Mouse (Mus musculus): ENCODE results near the gene Ankle1. TPM values are rescaled to one million over a fixed set of nuclear protein-coding genes. Genes with fewer than 3 reads are reported as not detected.

The Ankle1 gene
- polyA plus RNA-seq, 1 experiment: 15.0 TPM

DNA sequence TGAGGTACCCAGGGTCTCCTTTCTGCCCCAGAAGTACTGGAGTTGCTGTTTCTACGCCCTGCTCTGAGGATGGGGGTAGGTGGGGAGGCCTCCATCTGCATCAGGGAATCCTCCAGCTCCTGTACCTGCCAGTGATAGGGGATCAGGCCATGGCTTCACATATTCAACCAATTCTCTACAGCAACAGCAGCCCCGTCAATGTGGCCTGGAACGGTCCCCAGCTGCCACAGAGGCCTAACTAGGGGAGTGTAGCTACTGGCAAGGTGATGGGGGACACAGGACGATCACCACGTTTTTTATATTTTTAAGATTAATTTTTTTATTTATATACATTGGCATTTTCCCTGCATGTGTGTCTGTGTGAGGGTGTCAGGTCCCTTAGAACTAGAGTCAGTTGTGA, 13.4 kb upstream of the Ankle1 start:
- H3K4me3 ChIP-seq (ENCODE audit: extremely low read depth, insufficient read depth, insufficient read length): no peak overlapping the region
- H3K27ac ChIP-seq (ENCODE audit: insufficient read depth, low read length): peak overlapping the region; percentile 16; the same call in 1 of the 2 replicates
- no peaks in the 10 kb centered on the region for H3K36me3 ChIP-seq (ENCODE audit: control insufficient read depth, insufficient read depth, low read length)
- no peak for DNase-seq (ENCODE audit: low read depth in 1 of 2, low spot score in 2 of 2)
- TF ChIP-seq CTCF (IDR thresholded peaks at IDR 0.05; ENCODE audit: extremely low read depth, insufficient read depth, insufficient read length, insufficient replicate concordance): no peak
- TF ChIP-seq POLR2A (IDR thresholded peaks at IDR 0.05; ENCODE audit: low read depth, low read length): no peak
- H3K27me3 ChIP-seq (ENCODE audit: control insufficient read depth, insufficient read depth, low read length): no peaks in the 10 kb centered on the region
- WGBS: 93% methylated on average over 5 of the region's 5 CpGs
- peaks cover 4% of the 10 kb centered on the region; the same call in 1 of the 2 replicates for H3K4me1 ChIP-seq (ENCODE audit: control insufficient read depth, insufficient read depth, insufficient read length)

DNA sequence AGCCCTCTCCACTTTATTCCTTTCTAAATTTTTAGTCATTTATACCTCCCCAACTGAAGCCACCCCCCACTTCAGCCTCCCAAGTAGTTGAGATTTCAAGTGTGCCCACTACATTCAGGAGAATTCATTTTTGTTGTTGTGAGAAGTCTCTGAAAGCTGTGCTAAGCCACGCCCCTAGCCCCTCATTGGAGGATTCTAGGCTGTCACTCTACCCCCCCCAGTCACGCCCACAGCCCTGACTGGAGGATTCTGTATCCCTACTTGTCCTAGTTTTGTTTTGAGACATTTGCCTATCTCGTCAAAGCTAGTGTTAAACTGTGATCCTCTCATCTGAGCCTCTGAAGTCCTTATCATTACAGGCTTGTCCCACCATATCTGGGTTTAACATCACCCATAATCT, 12.9 kb upstream of the Ankle1 start:
- no peak for TF ChIP-seq POLR2A (IDR thresholded peaks at IDR 0.05; ENCODE audit: low read depth, low read length)
- no peak for TF ChIP-seq CTCF (IDR thresholded peaks at IDR 0.05; ENCODE audit: extremely low read depth, insufficient read depth, insufficient read length, insufficient replicate concordance)
- Histone ChIP-seq H3K36me3 (ENCODE audit: control insufficient read depth, insufficient read depth, low read length) (no peaks in the 10 kb centered on the region), H3K27ac (ENCODE audit: insufficient read depth, low read length) (no peak overlapping the region), H3K4me1 (ENCODE audit: control insufficient read depth, insufficient read depth, insufficient read length) (peaks cover 8% of the 10 kb centered on the region; the same call in 1 of the 2 replicates), H3K27me3 (ENCODE audit: control insufficient read depth, insufficient read depth, low read length) (no peaks in the 10 kb centered on the region), H3K4me3 (ENCODE audit: extremely low read depth, insufficient read depth, insufficient read length) (no peak overlapping the region)
- 45% methylated on average over 3 of the region's 3 CpGs for WGBS
- DNase-seq (ENCODE audit: low read depth in 1 of 2, low spot score in 2 of 2): no peak

DNA sequence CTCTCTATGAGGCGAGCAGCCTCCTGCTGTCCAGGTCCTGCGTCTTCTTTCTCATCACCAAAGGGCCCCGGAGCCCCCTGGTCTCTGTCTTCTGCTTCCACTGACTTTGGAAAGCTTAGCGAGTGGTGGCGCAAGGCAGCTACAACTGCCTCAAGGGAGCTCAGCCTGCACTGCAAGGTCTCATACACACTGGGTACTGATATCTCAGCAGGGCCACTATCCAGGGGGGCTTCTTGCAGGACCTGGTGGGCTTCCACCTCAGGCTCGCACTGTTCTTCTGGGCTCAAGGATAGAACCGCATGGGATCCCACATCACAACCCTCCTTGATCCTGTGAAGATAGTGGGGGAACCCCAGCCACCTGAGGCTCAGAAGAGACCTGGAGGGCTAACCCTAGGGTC, 11.3 kb upstream of the Ankle1 start:
- WGBS: 93% methylated on average over 7 of the region's 7 CpGs
- H3K4me1 ChIP-seq (ENCODE audit: control insufficient read depth, insufficient read depth, insufficient read length): peaks cover 8% of the 10 kb centered on the region; the same call in 1 of the 2 replicates
- no peak for DNase-seq (ENCODE audit: low read depth in 1 of 2, low spot score in 2 of 2)
- no peak overlapping the region for H3K4me3 ChIP-seq (ENCODE audit: extremely low read depth, insufficient read depth, insufficient read length)
- no peak for TF ChIP-seq POLR2A (IDR thresholded peaks at IDR 0.05; ENCODE audit: low read depth, low read length)
- no peak for TF ChIP-seq CTCF (IDR thresholded peaks at IDR 0.05; ENCODE audit: extremely low read depth, insufficient read depth, insufficient read length, insufficient replicate concordance)
- peaks cover 6% of the 10 kb centered on the region; the same call in 1 of the 2 replicates for H3K36me3 ChIP-seq (ENCODE audit: control insufficient read depth, insufficient read depth, low read length)
- no peak overlapping the region for H3K27ac ChIP-seq (ENCODE audit: insufficient read depth, low read length)
- no peaks in the 10 kb centered on the region for H3K27me3 ChIP-seq (ENCODE audit: control insufficient read depth, insufficient read depth, low read length)

DNA sequence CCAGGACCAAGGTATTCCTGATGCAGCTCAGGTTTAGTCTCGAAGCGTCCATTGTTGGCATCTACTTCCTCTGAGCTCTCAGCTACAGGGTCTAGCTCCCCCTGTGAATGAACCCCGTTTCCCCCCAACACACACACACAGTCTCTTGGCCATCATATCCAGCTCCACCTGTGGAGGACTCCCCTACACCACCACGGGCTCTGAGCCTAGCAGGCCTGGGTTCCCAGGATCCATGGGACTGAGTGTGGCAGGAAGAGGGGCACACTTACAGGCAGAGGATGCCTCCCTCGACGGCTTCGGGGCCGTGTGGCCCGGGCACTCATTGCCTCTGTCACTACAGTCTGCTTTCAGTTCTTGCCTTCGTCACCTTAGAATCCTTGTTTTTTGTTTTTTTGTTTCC, 10.7 kb upstream of the Ankle1 start:
- TF ChIP-seq POLR2A (IDR thresholded peaks at IDR 0.05; ENCODE audit: low read depth, low read length) (no peak), CTCF (IDR thresholded peaks at IDR 0.05; ENCODE audit: extremely low read depth, insufficient read depth, insufficient read length, insufficient replicate concordance) (no peak)
- WGBS: 84% methylated on average over 10 of the region's 10 CpGs
- Histone ChIP-seq H3K4me3 (ENCODE audit: extremely low read depth, insufficient read depth, insufficient read length) (no peak overlapping the region), H3K27me3 (ENCODE audit: control insufficient read depth, insufficient read depth, low read length) (no peaks in the 10 kb centered on the region), H3K4me1 (ENCODE audit: control insufficient read depth, insufficient read depth, insufficient read length) (peaks cover 8% of the 10 kb centered on the region; the same call in 1 of the 2 replicates), H3K36me3 (ENCODE audit: control insufficient read depth, insufficient read depth, low read length) (peaks cover 7% of the 10 kb centered on the region; the same call in 1 of the 2 replicates), H3K27ac (ENCODE audit: insufficient read depth, low read length) (no peak overlapping the region)
- DNase-seq (ENCODE audit: low read depth in 1 of 2, low spot score in 2 of 2): no peak

DNA sequence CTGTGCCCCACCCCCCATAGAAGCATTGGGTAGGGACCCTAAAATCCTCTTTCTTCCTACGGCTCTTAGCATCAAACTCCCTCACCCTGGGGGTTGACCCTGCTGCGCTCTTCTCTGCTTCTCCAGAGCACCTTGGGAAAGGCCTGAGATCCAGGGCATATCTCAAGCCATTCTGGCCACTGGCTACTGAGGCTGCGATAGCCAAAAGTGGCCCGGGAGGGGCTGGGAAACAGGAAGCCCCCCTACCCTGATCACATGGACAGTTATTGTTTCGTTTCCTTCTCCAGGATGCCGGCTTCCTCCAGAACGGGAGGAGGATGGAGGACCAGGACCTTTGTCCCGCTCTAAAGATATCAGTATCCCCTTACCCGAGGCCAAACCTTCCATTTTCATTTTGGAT, 10.2 kb upstream of the Ankle1 start, which contains the start of gene Ushbp1:
Gene Ushbp1, minus strand, starts transcription at position 174 of the 400 bp plus-strand sequence.
- DNase-seq (ENCODE audit: low read depth in 1 of 2, low spot score in 2 of 2): no peak
- 86% methylated on average over 9 of the region's 9 CpGs for WGBS
- Histone ChIP-seq H3K27ac (ENCODE audit: insufficient read depth, low read length) (peak within 1 kb of the TSS; percentile 44), H3K4me3 (ENCODE audit: extremely low read depth, insufficient read depth, insufficient read length) (peak within 1 kb of the TSS; percentile 13; the same call in 1 of the 2 replicates), H3K36me3 (ENCODE audit: control insufficient read depth, insufficient read depth, low read length) (peaks cover 7% of the 10 kb centered on the region; the same call in 1 of the 2 replicates), H3K4me1 (ENCODE audit: control insufficient read depth, insufficient read depth, insufficient read length) (peaks cover 8% of the 10 kb centered on the region; the same call in 1 of the 2 replicates), H3K27me3 (ENCODE audit: control insufficient read depth, insufficient read depth, low read length) (no peaks in the 10 kb centered on the region)
- TF ChIP-seq POLR2A (IDR thresholded peaks at IDR 0.05; ENCODE audit: low read depth, low read length): no peak
- TF ChIP-seq CTCF (IDR thresholded peaks at IDR 0.05; ENCODE audit: extremely low read depth, insufficient read depth, insufficient read length, insufficient replicate concordance): no peak

DNA sequence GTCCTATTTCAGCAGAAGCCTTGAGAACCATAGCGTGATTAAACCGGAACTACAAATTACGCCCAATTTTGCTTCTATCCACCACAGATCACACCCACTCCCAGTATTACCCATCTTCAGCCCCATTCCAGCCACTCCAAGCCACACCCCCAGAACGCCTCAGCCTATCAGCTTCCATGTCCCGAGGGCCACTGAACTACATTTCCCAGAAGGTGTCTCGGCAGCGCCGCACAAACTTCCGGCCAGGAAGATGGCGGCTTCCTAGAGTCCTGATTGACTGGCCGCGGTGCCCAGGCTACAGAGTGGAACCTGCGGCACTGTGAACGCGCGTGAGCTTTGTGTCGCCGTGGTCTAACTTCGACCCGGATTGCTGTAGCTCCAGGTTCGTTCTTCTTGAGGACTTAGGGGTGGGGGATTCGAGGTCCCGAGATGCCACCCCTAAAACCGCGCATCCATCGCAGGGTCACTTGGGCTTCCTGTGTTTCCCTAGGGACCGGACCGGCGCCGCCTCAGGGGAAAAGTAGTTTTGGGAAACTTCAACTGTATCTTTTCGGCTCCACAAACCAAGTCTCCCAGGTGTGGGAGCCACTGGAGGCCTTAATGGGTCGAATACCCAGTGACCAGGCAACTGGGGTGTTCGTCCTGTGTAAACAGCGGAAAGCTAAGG, 9.0 kb upstream of the Ankle1 start, which contains the start of gene Babam1:
Gene Babam1, plus strand, starts transcription at position 223 of the 667 bp plus-strand sequence.
- no peaks in the 10 kb centered on the region for H3K27me3 ChIP-seq (ENCODE audit: control insufficient read depth, insufficient read depth, low read length)
- no peak for TF ChIP-seq CTCF (IDR thresholded peaks at IDR 0.05; ENCODE audit: extremely low read depth, insufficient read depth, insufficient read length, insufficient replicate concordance)
- peak; percentile 65; the same call in 1 of the 2 replicates for TF ChIP-seq POLR2A (IDR thresholded peaks at IDR 0.05; ENCODE audit: low read depth, low read length)
- H3K36me3 ChIP-seq (ENCODE audit: control insufficient read depth, insufficient read depth, low read length): peaks cover 7% of the 10 kb centered on the region; the same call in 1 of the 2 replicates
- peak within 1 kb of the TSS; percentile 44 for H3K27ac ChIP-seq (ENCODE audit: insufficient read depth, low read length)
- H3K4me3 ChIP-seq (ENCODE audit: extremely low read depth, insufficient read depth, insufficient read length): peak within 1 kb of the TSS; percentile 75
- under 1% methylated on average over 34 of the region's 34 CpGs for WGBS
- H3K4me1 ChIP-seq (ENCODE audit: control insufficient read depth, insufficient read depth, insufficient read length): peaks cover 8% of the 10 kb centered on the region; the same call in 1 of the 2 replicates
- peak; percentile 80 to 89 for DNase-seq (ENCODE audit: low read depth in 1 of 2, low spot score in 2 of 2)

DNA sequence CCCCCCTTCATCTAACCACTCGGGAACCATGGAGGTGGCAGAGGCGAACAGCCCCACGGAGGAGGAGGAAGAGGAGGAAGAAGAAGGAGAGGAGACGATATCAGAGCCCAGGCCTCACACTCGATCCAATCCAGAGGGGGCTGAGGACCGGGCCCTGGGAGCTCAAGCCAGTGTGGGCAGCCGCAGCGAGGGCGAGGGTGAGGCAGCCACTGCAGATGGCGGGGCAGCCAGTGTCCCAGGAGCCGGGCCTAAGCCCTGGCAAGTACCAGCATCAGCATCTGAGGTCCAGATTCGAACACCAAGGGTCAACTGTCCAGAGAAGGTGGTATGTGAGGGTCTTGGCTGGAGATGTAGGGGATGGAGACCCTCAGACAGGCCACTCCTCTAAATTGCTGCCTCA, 8.1 kb upstream of the Ankle1 start:
- no peak for DNase-seq (ENCODE audit: low read depth in 1 of 2, low spot score in 2 of 2)
- 83% methylated on average over 12 of the region's 12 CpGs for WGBS
- Histone ChIP-seq H3K4me3 (ENCODE audit: extremely low read depth, insufficient read depth, insufficient read length) (no peak overlapping the region), H3K36me3 (ENCODE audit: control insufficient read depth, insufficient read depth, low read length) (peaks cover 7% of the 10 kb centered on the region; the same call in 1 of the 2 replicates), H3K27ac (ENCODE audit: insufficient read depth, low read length) (no peak overlapping the region), H3K4me1 (ENCODE audit: control insufficient read depth, insufficient read depth, insufficient read length) (peaks cover 8% of the 10 kb centered on the region; the same call in 1 of the 2 replicates), H3K27me3 (ENCODE audit: control insufficient read depth, insufficient read depth, low read length) (no peaks in the 10 kb centered on the region)
- TF ChIP-seq POLR2A (IDR thresholded peaks at IDR 0.05; ENCODE audit: low read depth, low read length) (no peak), CTCF (IDR thresholded peaks at IDR 0.05; ENCODE audit: extremely low read depth, insufficient read depth, insufficient read length, insufficient replicate concordance) (no peak)

Data from spleen, adult 2 months (tissue).